10 mouse cellular contexts compared by ENCODE assay signal in the genomic region with DNA sequence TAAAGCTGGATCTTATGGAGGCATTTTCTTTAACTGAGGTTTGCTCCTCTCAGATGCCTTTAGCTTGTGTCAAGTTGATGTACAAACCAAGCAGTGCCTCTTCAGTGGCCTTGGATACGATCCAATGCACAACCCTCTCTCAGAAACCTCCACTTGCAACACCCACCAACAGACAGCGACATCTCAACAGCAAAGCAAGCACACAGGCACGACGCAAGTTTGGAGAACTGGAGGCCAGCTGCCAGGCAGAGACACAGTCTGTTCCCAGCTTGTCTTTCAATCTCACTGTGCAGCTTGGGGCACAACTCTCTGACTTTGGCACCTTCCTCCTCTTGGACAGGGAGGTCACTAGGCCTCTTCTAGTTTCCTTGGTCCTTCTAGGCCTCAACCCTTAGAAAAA.
A peak's percentile ranks its signal among the peaks of the same experiment; 100 is the strongest.
DNase-seq lines count a peak whose midpoint lies in the region; ATAC-seq lines count a peak whose summit lies in the region.
"Had no signal": no experiment of that assay in that cellular context is flagged by ENCODE, and none has a peak within 500 bp of the region (broad histone marks: within the 10 kb centered on the region; RNA-seq: fewer than 3 reads in every experiment).

No protein-coding gene starts in this region.

- no peaks in the 10 kb centered on the region for H3K36me3 ChIP-seq in heart, embryonic 14.5 days (ENCODE audit: control insufficient read depth, insufficient read depth, low read length)
- H3K36me3 ChIP-seq: embryonic facial prominence, embryonic 10.5 days had no signal

- peak overlapping the region; percentile 9 to 30; a peak in 2 of 4 replicates for H3K27ac ChIP-seq in heart, embryonic 14.5 days (replicated peaks in 1 of 2; ENCODE audit: control insufficient read depth in 1 of 2, insufficient read depth in 1 of 2, low read depth in 2 of 2, low read length in 2 of 2)

- no peak for ATAC-seq in heart, embryonic 14.5 days (ENCODE audit: insufficient number of reproducible peaks, insufficient read depth, low FRiP score, low read depth)
- ATAC-seq: liver, postnatal 0 days had no signal

- no peaks in the 10 kb centered on the region for H3K9me3 ChIP-seq in heart, embryonic 14.5 days (ENCODE audit: control insufficient read depth, low read length)
- H3K9me3 ChIP-seq: embryonic facial prominence, embryonic 10.5 days had no signal

- peaks cover 8 to 10% of the 10 kb centered on the region in 2 experiments for H3K4me1 ChIP-seq in heart, embryonic 14.5 days (ENCODE audit: control insufficient read depth in 2 of 2, insufficient read depth in 2 of 2, low read length in 2 of 2)

- DNase-seq in layer of hippocampus, adult 9-11 months: peak; percentile 40
- DNase-seq in layer of hippocampus, postnatal 36 days: no peak
- peak; percentile 15 to 35 for DNase-seq in adrenal gland, postnatal 36 days
- peak; percentile 60 for DNase-seq in lung, postnatal 14 days
- no peak for DNase-seq in ovary, postnatal 36 days (ENCODE audit: low spot score)
- DNase-seq in kidney, postnatal 4 days: no peak
- DNase-seq: cerebellum, adult 11 months; liver, postnatal 0 days had no signal

- H3K4me3 ChIP-seq in heart, embryonic 14.5 days (ENCODE audit: control insufficient read depth in 1 of 2, insufficient read depth in 1 of 2, low read depth in 1 of 2, low read length in 2 of 2): no peak overlapping the region
- H3K4me3 ChIP-seq: embryonic facial prominence, embryonic 10.5 days had no signal

- H3K4me2 ChIP-seq in heart, embryonic 14.5 days (ENCODE audit: low read length): peak overlapping the region; percentile 6

- no peaks in the 10 kb centered on the region for H3K27me3 ChIP-seq in heart, embryonic 14.5 days (ENCODE audit: control insufficient read depth, insufficient read depth, low read length)

- 64% methylated on average over 4 of the region's 4 CpGs for WGBS in heart, embryonic 14.5 days

- H3K9ac ChIP-seq in heart, embryonic 14.5 days (ENCODE audit: low read length): no peak overlapping the region
- H3K9ac ChIP-seq: liver, postnatal 0 days had no signal

Comparison
In these comparisons a context has a peak if more than half of its experiments do, and no peak if none do; other contexts are left out.
1. DNase-seq: peak in layer of hippocampus, adult 9-11 months (single experiment), adrenal gland, postnatal 36 days (2 of 2) and lung, postnatal 14 days (single experiment); none in layer of hippocampus, postnatal 36 days (0 of 2), ovary, postnatal 36 days (single experiment) and kidney, postnatal 4 days (0 of 2).